Mouse (Mus musculus): ENCODE data around the gene Tenm2.

DNA sequence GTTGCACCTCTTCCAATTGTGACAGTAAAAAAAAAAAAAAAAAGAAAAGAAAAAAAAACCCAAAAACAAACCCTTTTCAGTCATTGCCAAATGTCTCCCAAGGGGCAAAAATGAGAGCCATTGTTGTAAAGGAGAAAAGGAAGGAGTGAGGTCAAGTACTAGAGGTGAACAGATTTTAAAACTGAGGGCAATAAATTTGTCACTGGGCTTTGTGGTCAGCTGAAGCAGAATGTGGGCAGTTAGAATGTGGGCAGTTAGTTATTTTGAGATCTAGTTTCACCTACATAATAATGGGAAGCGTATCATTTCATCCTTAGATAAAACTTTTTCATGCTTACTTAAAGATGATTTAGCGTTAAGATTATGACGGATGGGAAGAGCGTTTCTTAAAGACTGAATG, 1016.2 kb downstream of the Tenm2 start:
- TF ChIP-seq POLR2A (IDR thresholded peaks at IDR 0.05; ENCODE audit: control insufficient read depth, low read depth, low read length) (no peak), CTCF (IDR thresholded peaks at IDR 0.05; ENCODE audit: control insufficient read depth, insufficient read depth, insufficient replicate concordance, low read depth, low read length) (no peak)

All from testis, adult 2 months (tissue).